Mouse (Mus musculus) T-helper 2 cell (primary cell): ENCODE measurements around the gene Olfr1355.
"Not testable (repeated sequence)": the region's sequence is repeated elsewhere in the genome, so short reads cannot be mapped to it uniquely, and the experiment has no call there.

Experiments
- in situ Hi-C: fragments of 300-600 bp; cut with MboI, MseI; formaldehyde crosslinking; loops from one replicate; pipeline ENCODE4 v1.15.1; 2025; ENCODE audit warnings: high pct_unique_total_duplicates

Gene Olfr1355

DNA sequence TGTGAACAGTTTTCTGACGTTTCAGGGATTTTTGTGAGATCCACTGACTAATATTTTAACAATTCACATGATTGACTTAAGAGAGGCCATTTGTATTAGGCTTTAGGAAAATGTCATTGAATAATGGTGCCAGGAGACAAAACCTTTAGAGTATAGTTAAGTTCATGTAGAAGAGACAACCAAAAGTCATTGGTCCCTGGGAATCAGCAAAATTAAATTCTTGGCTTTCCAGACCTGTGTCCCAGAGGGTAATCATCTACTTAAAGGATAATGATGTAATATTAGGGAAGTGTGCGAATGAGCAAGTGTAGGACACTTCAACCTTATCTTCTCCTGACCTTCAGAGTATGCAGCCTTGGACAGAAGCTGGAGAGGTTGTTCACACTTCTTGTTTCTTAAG is at the start of gene Olfr1355:
Gene Olfr1355, plus strand, starts transcription at position 301 of the 400 bp plus-strand sequence.
- in situ Hi-C loops = no loop called here

DNA sequence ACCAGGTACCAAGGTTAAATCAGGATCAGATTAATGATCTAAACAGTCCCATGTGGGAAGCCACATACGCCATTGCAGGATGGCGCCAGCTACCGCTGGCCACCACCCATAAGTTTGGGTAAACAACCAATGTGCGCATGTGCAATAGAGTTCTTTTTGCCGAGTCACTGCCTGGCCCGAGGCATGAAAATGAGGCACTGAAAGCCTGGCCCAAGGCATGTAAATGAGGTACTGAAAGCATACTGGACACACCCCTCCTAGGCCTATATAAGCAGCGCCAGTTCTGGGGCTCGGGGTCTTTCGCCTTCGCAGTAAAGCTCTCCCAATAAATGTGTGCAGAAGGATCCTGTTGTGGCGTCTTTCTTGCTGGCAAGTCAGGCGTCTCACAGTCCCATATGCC is 34.9 kb upstream of the Olfr1355 start:
- in situ Hi-C loops = loop anchor here (10.0 kb wide), 1 partner anchor 424 kb away; no protein-coding TSS in a partner anchor

DNA sequence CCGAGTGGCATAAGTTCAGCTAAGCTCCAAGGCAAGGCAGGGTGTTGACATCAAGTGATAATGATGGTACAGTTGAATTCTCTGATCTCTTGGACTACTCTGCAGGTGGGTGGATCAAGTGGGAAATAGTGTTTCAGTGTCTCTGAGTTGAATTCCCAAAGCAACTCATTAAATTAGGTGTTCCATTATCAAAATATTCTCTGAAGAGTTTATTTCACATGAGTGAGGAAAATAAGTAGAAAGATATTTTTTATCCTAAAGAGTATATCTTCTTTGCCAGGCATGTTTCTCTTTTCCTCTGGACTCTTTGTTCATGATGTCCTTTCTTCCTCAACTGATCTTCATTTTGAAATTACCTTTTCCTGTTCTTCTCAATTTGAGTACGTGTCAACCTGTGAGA is 23.3 kb upstream of the Olfr1355 start, which contains the start of gene Olfr1356:
Gene Olfr1356, minus strand, starts transcription at position 101 of the 400 bp plus-strand sequence.
- in situ Hi-C loops = no loop called here

- in situ Hi-C loops = not testable (repeated sequence)
Observed at GRCm38 (mm10) chr10:78912871-78913270, 37.5 kb downstream of the Olfr1355 start, which contains the start of gene Olfr1354. Gene Olfr1354, plus strand, starts transcription at chr10:78913171.
